Mouse (Mus musculus): ENCODE results near the gene Dclk1. TPM values are rescaled to one million over a fixed set of nuclear protein-coding genes. Genes with fewer than 3 reads are reported as not detected.
"Not testable (repeated sequence)": the region's sequence is repeated elsewhere in the genome, so short reads cannot be mapped to it uniquely, and the experiment has no call there.

Gene Dclk1
- polyA plus RNA-seq (2015; fragmentation: Nextera tagmentation; extraction: Ambion mirVana), result 25.6 and 30.0 TPM in 2 replicates

GRCm38 (mm10) chr3:55241730-55242421 lies at the start of gene Dclk1:
TSS of gene Dclk1 (plus strand) at chr3:55242364.
- H3K9ac ChIP-seq (replicated peaks; ENCODE audit: low read length), result peak within 1 kb of the TSS; percentile 61
- peak within 1 kb of the TSS; percentile 59 for H3K4me3 ChIP-seq (ENCODE audit: low read length)
- 39% methylated on average over 10 of the region's 10 CpGs for WGBS
- peaks cover 2% of the 10 kb centered on the region; the same call in 1 of the 2 replicates for H3K27me3 ChIP-seq (ENCODE audit: insufficient read depth, low read length)
- H3K4me1 ChIP-seq (ENCODE audit: insufficient read depth, low read length), result peaks cover 6% of the 10 kb centered on the region; the same call in 1 of the 2 replicates
- no peak within 1 kb of the TSS for H3K27ac ChIP-seq (ENCODE audit: low read length)
- ATAC-seq (ENCODE audit: low FRiP score, low TSS enrichment), result peak; percentile 21; the same call in 1 of the 2 replicates
- H3K9me3 ChIP-seq (ENCODE audit: low read length), result no peaks in the 10 kb centered on the region
- no peaks in the 10 kb centered on the region for H3K36me3 ChIP-seq (ENCODE audit: insufficient read depth, low read length)
- H3K4me2 ChIP-seq (replicated peaks; ENCODE audit: low read depth, low read length), result peak within 1 kb of the TSS; percentile 92

- no peak for ATAC-seq (ENCODE audit: low FRiP score, low TSS enrichment)
- Histone ChIP-seq H3K9ac (replicated peaks; ENCODE audit: low read length) (no peak overlapping the region), H3K9me3 (ENCODE audit: low read length) (no peaks in the 10 kb centered on the region), H3K36me3 (ENCODE audit: insufficient read depth, low read length) (no peaks in the 10 kb centered on the region), H3K27me3 (ENCODE audit: insufficient read depth, low read length) (no peaks in the 10 kb centered on the region), H3K27ac (ENCODE audit: low read length) (no peak overlapping the region), H3K4me2 (replicated peaks; ENCODE audit: low read depth, low read length) (no peak overlapping the region), H3K4me1 (ENCODE audit: insufficient read depth, low read length) (no peaks in the 10 kb centered on the region), H3K4me3 (ENCODE audit: low read length) (no peak overlapping the region)
- WGBS, result 71% methylated on average over 2 of the region's 2 CpGs
Measured at GRCm38 (mm10) chr3:55193351-55193750, 48.8 kb upstream of the Dclk1 start.

- no peaks in the 10 kb centered on the region for H3K4me1 ChIP-seq (ENCODE audit: insufficient read depth, low read length)
- H3K27ac ChIP-seq (ENCODE audit: low read length), result no peak overlapping the region
- 81% methylated on average over 8 of the region's 8 CpGs for WGBS
- H3K9me3 ChIP-seq (ENCODE audit: low read length), result no peaks in the 10 kb centered on the region
- H3K27me3 ChIP-seq (ENCODE audit: insufficient read depth, low read length), result no peaks in the 10 kb centered on the region
- H3K9ac ChIP-seq (replicated peaks; ENCODE audit: low read length), result no peak overlapping the region
- no peak overlapping the region for H3K4me2 ChIP-seq (replicated peaks; ENCODE audit: low read depth, low read length)
- no peak overlapping the region for H3K4me3 ChIP-seq (ENCODE audit: low read length)
- H3K36me3 ChIP-seq (ENCODE audit: insufficient read depth, low read length), result no peaks in the 10 kb centered on the region
- ATAC-seq (ENCODE audit: low FRiP score, low TSS enrichment), result no peak
Measured at GRCm38 (mm10) chr3:55194792-55195191, 47.4 kb upstream of the Dclk1 start.

DNA sequence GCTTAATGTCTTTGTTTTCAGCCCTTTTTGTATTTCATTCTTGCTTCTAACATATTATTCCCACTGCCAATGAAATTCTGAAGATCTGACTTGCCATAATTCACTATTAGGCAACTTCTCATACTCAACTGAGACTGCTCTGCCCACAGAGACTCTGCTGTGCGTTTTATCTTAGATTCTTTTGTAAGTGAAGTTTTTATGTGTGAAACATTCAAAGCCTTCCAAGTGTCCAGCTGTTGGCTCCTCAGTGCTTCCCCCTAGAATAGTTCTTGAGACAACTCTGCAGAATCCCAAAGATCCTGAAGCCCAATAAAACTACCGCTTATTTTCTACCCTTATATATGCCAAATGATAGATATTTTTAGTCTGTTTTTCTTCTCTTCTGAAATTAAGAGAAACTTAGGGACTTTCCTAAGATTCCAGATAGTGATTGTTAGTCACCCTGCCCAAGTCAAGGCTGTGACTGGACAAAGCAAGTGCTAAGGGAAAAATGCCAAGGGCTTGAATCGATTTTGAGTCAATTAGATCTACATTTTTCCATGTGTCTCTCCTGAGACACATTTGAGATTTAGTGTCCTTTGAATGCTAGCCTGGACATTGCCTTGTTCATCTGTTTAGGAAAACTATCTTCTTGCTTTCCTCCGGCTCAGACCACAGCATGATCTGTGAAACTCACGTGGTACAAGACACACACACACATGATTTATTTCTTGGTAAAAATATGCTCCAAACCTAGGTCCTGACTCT lies 46.4 kb upstream of the Dclk1 start:
- H3K27ac ChIP-seq (ENCODE audit: low read length), result no peak overlapping the region
- H3K4me1 ChIP-seq (ENCODE audit: insufficient read depth, low read length), result no peaks in the 10 kb centered on the region
- H3K9me3 ChIP-seq (ENCODE audit: low read length), result no peaks in the 10 kb centered on the region

GRCm38 (mm10) chr3:55196328-55196710 lies 45.8 kb upstream of the Dclk1 start:
- no peaks in the 10 kb centered on the region for H3K9me3 ChIP-seq (ENCODE audit: low read length)
- ATAC-seq (ENCODE audit: low FRiP score, low TSS enrichment), result no peak
- H3K27me3 ChIP-seq (ENCODE audit: insufficient read depth, low read length), result no peaks in the 10 kb centered on the region
- H3K9ac ChIP-seq (replicated peaks; ENCODE audit: low read length), result no peak overlapping the region
- H3K4me3 ChIP-seq (ENCODE audit: low read length), result no peak overlapping the region
- H3K36me3 ChIP-seq (ENCODE audit: insufficient read depth, low read length), result no peaks in the 10 kb centered on the region
- no peak overlapping the region for H3K27ac ChIP-seq (ENCODE audit: low read length)
- 85% methylated on average over 2 of the region's 2 CpGs for WGBS
- H3K4me1 ChIP-seq (ENCODE audit: insufficient read depth, low read length), result no peaks in the 10 kb centered on the region
- no peak overlapping the region for H3K4me2 ChIP-seq (replicated peaks; ENCODE audit: low read depth, low read length)

More for the DNA sequence above, 46.4 kb upstream of the Dclk1 start:
- ATAC-seq (ENCODE audit: low FRiP score, low TSS enrichment), result no peak
- Histone ChIP-seq H3K4me2 (replicated peaks; ENCODE audit: low read depth, low read length) (no peak overlapping the region), H3K4me3 (ENCODE audit: low read length) (no peak overlapping the region), H3K36me3 (ENCODE audit: insufficient read depth, low read length) (no peaks in the 10 kb centered on the region), H3K9ac (replicated peaks; ENCODE audit: low read length) (no peak overlapping the region), H3K27me3 (ENCODE audit: insufficient read depth, low read length) (no peaks in the 10 kb centered on the region)
- 66% methylated on average over 5 of the region's 5 CpGs for WGBS

- H3K9ac ChIP-seq (replicated peaks; ENCODE audit: low read length); H3K9me3 ChIP-seq (ENCODE audit: low read length); ATAC-seq (ENCODE audit: low FRiP score, low TSS enrichment); H3K27me3 ChIP-seq (ENCODE audit: insufficient read depth, low read length); H3K4me3 ChIP-seq (ENCODE audit: low read length); H3K4me2 ChIP-seq (replicated peaks; ENCODE audit: low read depth, low read length); H3K27ac ChIP-seq (ENCODE audit: low read length); H3K4me1 ChIP-seq (ENCODE audit: insufficient read depth, low read length); H3K36me3 ChIP-seq (ENCODE audit: insufficient read depth, low read length): not testable (repeated sequence)
- 93% methylated on average over 11 of the region's 11 CpGs for WGBS
Measured at GRCm38 (mm10) chr3:55203621-55204020, 38.5 kb upstream of the Dclk1 start.

DNA sequence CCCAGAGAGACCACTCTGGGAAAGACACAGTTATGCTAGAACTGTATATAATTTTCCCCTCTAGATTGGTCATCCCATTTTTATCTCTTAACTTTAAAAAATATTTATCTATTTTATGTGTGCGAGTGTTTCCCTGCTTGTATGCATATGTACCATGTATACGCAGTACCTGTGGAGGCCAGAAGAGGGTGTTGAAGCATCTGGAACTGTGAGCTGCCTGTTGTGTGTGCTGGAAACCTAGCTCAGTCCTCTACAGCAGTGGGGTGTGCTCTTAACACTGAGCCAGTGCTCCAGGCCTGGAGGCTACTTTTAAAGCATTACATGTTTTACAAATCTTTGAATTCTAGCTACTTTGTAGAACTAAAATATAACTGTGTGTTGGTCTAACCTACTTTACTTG lies 35.8 kb upstream of the Dclk1 start:
- no peak for ATAC-seq (ENCODE audit: low FRiP score, low TSS enrichment)
- H3K9me3 ChIP-seq (ENCODE audit: low read length), result no peaks in the 10 kb centered on the region
- WGBS, result 96% methylated on average over 2 of the region's 2 CpGs
- H3K9ac ChIP-seq (replicated peaks; ENCODE audit: low read length), result no peak overlapping the region
- no peak overlapping the region for H3K4me2 ChIP-seq (replicated peaks; ENCODE audit: low read depth, low read length)
- no peaks in the 10 kb centered on the region for H3K27me3 ChIP-seq (ENCODE audit: insufficient read depth, low read length)
- H3K27ac ChIP-seq (ENCODE audit: low read length), result no peak overlapping the region
- no peaks in the 10 kb centered on the region for H3K36me3 ChIP-seq (ENCODE audit: insufficient read depth, low read length)
- no peaks in the 10 kb centered on the region for H3K4me1 ChIP-seq (ENCODE audit: insufficient read depth, low read length)
- H3K4me3 ChIP-seq (ENCODE audit: low read length), result no peak overlapping the region

DNA sequence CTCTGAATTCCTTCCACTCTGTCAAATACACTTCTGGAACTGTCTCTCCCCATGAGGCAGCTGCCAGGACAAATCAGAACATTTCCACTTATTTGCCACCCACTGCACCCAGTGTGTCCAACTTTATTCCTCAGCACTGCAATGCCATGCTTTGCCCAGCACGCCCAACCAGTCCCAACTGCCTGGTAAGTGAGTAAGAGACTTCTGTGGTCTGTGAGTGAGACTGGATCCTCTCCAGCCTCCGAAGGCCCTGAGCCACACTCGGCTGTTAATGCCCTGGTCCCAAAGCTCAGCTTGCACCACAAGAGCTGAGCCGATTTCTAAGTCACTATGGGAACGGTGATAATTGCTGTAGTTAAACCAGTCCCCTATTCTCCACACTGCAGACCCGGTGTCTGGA lies 34.5 kb upstream of the Dclk1 start:
- H3K36me3 ChIP-seq (ENCODE audit: insufficient read depth, low read length), result no peaks in the 10 kb centered on the region
- H3K4me3 ChIP-seq (ENCODE audit: low read length), result no peak overlapping the region
- 50% methylated on average over 6 of the region's 6 CpGs for WGBS
- H3K4me2 ChIP-seq (replicated peaks; ENCODE audit: low read depth, low read length), result no peak overlapping the region
- ATAC-seq (ENCODE audit: low FRiP score, low TSS enrichment), result no peak
- H3K9me3 ChIP-seq (ENCODE audit: low read length), result no peaks in the 10 kb centered on the region
- no peak overlapping the region for H3K9ac ChIP-seq (replicated peaks; ENCODE audit: low read length)
- H3K27me3 ChIP-seq (ENCODE audit: insufficient read depth, low read length), result no peaks in the 10 kb centered on the region
- H3K27ac ChIP-seq (ENCODE audit: low read length), result no peak overlapping the region
- 0 out of 2 replicates have a peak, but pooled peaks cover 5% of the 10 kb centered on the region for H3K4me1 ChIP-seq (ENCODE audit: insufficient read depth, low read length)

- no peaks in the 10 kb centered on the region for H3K36me3 ChIP-seq (ENCODE audit: insufficient read depth, low read length)
- WGBS, result 22% methylated on average over 2 of the region's 2 CpGs
- H3K4me2 ChIP-seq (replicated peaks; ENCODE audit: low read depth, low read length), result no peak overlapping the region
- peaks cover 9% of the 10 kb centered on the region; the same call in 1 of the 2 replicates for H3K4me1 ChIP-seq (ENCODE audit: insufficient read depth, low read length)
- H3K9me3 ChIP-seq (ENCODE audit: low read length), result no peaks in the 10 kb centered on the region
- H3K9ac ChIP-seq (replicated peaks; ENCODE audit: low read length), result no peak overlapping the region
- H3K4me3 ChIP-seq (ENCODE audit: low read length), result no peak overlapping the region
- ATAC-seq (ENCODE audit: low FRiP score, low TSS enrichment), result 0 out of 2 replicates have a peak, but pooled peaks have one; percentile 35
- no peaks in the 10 kb centered on the region for H3K27me3 ChIP-seq (ENCODE audit: insufficient read depth, low read length)
- H3K27ac ChIP-seq (ENCODE audit: low read length), result no peak overlapping the region
Measured at GRCm38 (mm10) chr3:55212254-55212653, 29.9 kb upstream of the Dclk1 start.

GRCm38 (mm10) chr3:55213785-55214184 lies 28.4 kb upstream of the Dclk1 start:
- Histone ChIP-seq H3K4me1 (ENCODE audit: insufficient read depth, low read length) (peaks cover 9% of the 10 kb centered on the region; the same call in 1 of the 2 replicates), H3K4me2 (replicated peaks; ENCODE audit: low read depth, low read length) (no peak overlapping the region), H3K27me3 (ENCODE audit: insufficient read depth, low read length) (no peaks in the 10 kb centered on the region), H3K9me3 (ENCODE audit: low read length) (no peaks in the 10 kb centered on the region), H3K4me3 (ENCODE audit: low read length) (no peak overlapping the region), H3K27ac (ENCODE audit: low read length) (no peak overlapping the region), H3K36me3 (ENCODE audit: insufficient read depth, low read length) (no peaks in the 10 kb centered on the region), H3K9ac (replicated peaks; ENCODE audit: low read length) (no peak overlapping the region)
- no peak; the same call in 1 of the 2 replicates for ATAC-seq (ENCODE audit: low FRiP score, low TSS enrichment)
- 20% methylated on average over 4 of the region's 4 CpGs for WGBS
